Mouse (Mus musculus) embryonic fibroblast, embryonic 13.5 days (primary cell): ENCODE measurements at regions not wholly inside any gene's neighbourhood (a gene's known extent, or its start where the extent isn't known, plus 50 kb on each side); places are given as distances from the start of the nearest gene placed in this dataset.

ENCODE experiments used
- CTCF ChIP-seq: IDR thresholded peaks from 2 replicates; pipeline ENCODE4 v1.5.1; 2011; ENCODE audit warnings: mild to moderate bottlenecking, control low read depth, low read length, moderate library complexity, borderline replicate concordance; ENCODE audit not compliant: insufficient read depth
- POLR2A ChIP-seq: IDR thresholded peaks from 2 replicates; pipeline ENCODE4 v1.6.1; 2011; ENCODE audit warnings: low read depth, mild to moderate bottlenecking, control low read depth, low read length, moderate library complexity

DNA sequence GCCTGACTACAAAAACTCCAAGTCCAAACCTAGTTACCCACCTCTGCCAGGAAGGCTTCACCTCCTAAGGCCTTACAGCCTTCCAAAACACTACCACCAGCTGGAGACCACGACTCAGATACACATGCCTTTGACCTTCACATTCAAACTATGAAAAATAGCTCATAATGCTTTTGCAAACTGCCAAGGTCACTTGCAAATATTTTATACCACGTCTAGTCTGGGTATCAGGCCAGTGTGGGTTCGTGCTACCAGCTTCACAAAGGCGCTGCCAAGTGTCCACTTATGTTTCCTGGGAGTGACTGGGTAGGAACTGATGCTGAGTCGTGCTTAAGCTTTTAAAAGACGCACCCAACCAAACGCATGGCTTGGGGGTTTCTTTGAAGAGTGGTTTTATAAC, 69.5 kb upstream of the Zfp637 start:
- TF ChIP-seq CTCF: no peak
- TF ChIP-seq POLR2A: no peak
